Mouse (Mus musculus) bone marrow, adult 2 months (tissue): ENCODE measurements around the gene Edc3. TPM values are rescaled to one million over a fixed set of nuclear protein-coding genes. Genes with fewer than 3 reads are reported as not detected.

Experiments
- H3K27ac ChIP-seq: fragments of 200-500 bp; 2 replicates; pipeline ENCODE4 v1.5.1; 2012; ENCODE audit warnings: low read depth, mild to moderate bottlenecking, control low read depth, inconsistent platforms, low read length; ENCODE audit not compliant: control insufficient read depth, poor library complexity, insufficient read depth
- H3K4me1 ChIP-seq: fragments of 200-500 bp; 2 replicates; pipeline ENCODE4 v1.6.1; 2011; ENCODE audit warnings: low read length; ENCODE audit not compliant: control insufficient read depth, insufficient read depth
- H3K4me3 ChIP-seq: fragments of 200-500 bp; replicated peaks from 2 replicates; pipeline ENCODE3; 2011; ENCODE audit warnings: mild to moderate bottlenecking, low read depth, low read length, control low read depth; ENCODE audit not compliant: control insufficient read depth
- CTCF ChIP-seq: fragments of 200-500 bp; IDR thresholded peaks from 2 replicates; pipeline ENCODE4 v1.5.1; 2011; ENCODE audit warnings: low read length, control low read depth; ENCODE audit not compliant: control insufficient read depth, insufficient read depth
- POLR2A ChIP-seq: fragments of 200-500 bp; IDR thresholded peaks from 2 replicates; pipeline ENCODE4 v1.6.1; 2011; ENCODE audit warnings: low read depth, mild to moderate bottlenecking, control low read depth, low read length, borderline replicate concordance; ENCODE audit not compliant: control insufficient read depth
- WGBS: fragments of 180-500 bp; shearing (Covaris S2); methylation state at CpG from one replicate; pipeline ENCODE4 v1.1.7; 2018; 5-methylcytosine and 5-hydroxymethylcytosine counted together
- polyA plus RNA-seq: library from polyadenylated mRNA; stranded (reverse); fragments of >200 nt; gene quantifications from 2 replicates; pipeline ENCODE4 v1.2.4, GENCODE M21; 2011; ENCODE audit warnings: low replicate concordance; ENCODE audit not compliant: missing spikeins, insufficient read depth, insufficient read length

Gene Edc3
- polyA plus RNA-seq, 1 experiment = 9.1 TPM

- no peak overlapping the region for H3K4me3 ChIP-seq
- H3K4me1 ChIP-seq = no peaks in the 10 kb centered on the region
- no peak overlapping the region for H3K27ac ChIP-seq
- TF ChIP-seq CTCF (0 out of 2 replicates have a peak, but pooled peaks have one; percentile 5), POLR2A (no peak)
- WGBS = 85% methylated on average over 2 of the region's 2 CpGs
Observed at GRCm38 (mm10) chr9:57712194-57712593, 3.9 kb downstream of the Edc3 start.

GRCm38 (mm10) chr9:57718408-57718807 is 10.1 kb downstream of the Edc3 start:
- H3K4me3 ChIP-seq = no peak overlapping the region
- TF ChIP-seq CTCF (no peak), POLR2A (no peak)
- H3K27ac ChIP-seq = no peak overlapping the region
- peaks cover 3% of the 10 kb centered on the region for H3K4me1 ChIP-seq
- WGBS = 81% methylated on average over 7 of the region's 7 CpGs

- Histone ChIP-seq H3K4me3 (no peak overlapping the region), H3K27ac (no peak overlapping the region), H3K4me1 (peaks cover 3% of the 10 kb centered on the region)
- 93% methylated on average over 3 of the region's 3 CpGs for WGBS
- TF ChIP-seq POLR2A (no peak), CTCF (no peak)
Observed at GRCm38 (mm10) chr9:57720736-57721135, 12.4 kb downstream of the Edc3 start.

- Histone ChIP-seq H3K4me3 (no peak overlapping the region), H3K4me1 (peaks cover 3% of the 10 kb centered on the region), H3K27ac (no peak overlapping the region)
- 66% methylated on average over 1 of the region's 1 CpGs for WGBS
- no peak for TF ChIP-seq CTCF
- no peak for TF ChIP-seq POLR2A
Observed at GRCm38 (mm10) chr9:57722371-57722770, 14.0 kb downstream of the Edc3 start.

GRCm38 (mm10) chr9:57723315-57723715 is 15.0 kb downstream of the Edc3 start:
- WGBS = 21% methylated on average over 5 of the region's 5 CpGs
- TF ChIP-seq POLR2A = no peak
- TF ChIP-seq CTCF = no peak
- Histone ChIP-seq H3K4me1 (no peaks in the 10 kb centered on the region; the same call in 1 of the 2 replicates), H3K4me3 (no peak overlapping the region), H3K27ac (peak overlapping the region; percentile 61; the same call in 1 of the 2 replicates)

- H3K4me3 ChIP-seq = no peak overlapping the region
- TF ChIP-seq POLR2A = no peak
- no peak for TF ChIP-seq CTCF
- WGBS = 60% methylated on average over 5 of the region's 5 CpGs
- H3K27ac ChIP-seq = no peak overlapping the region
- no peaks in the 10 kb centered on the region; the same call in 1 of the 2 replicates for H3K4me1 ChIP-seq
Observed at GRCm38 (mm10) chr9:57723796-57724195, 15.5 kb downstream of the Edc3 start.

- Histone ChIP-seq H3K4me3 (no peak overlapping the region), H3K4me1 (no peaks in the 10 kb centered on the region; the same call in 1 of the 2 replicates), H3K27ac (no peak overlapping the region)
- TF ChIP-seq POLR2A (no peak), CTCF (no peak)
- 90% methylated on average over 3 of the region's 3 CpGs for WGBS
Observed at GRCm38 (mm10) chr9:57724701-57725100, 16.4 kb downstream of the Edc3 start.

GRCm38 (mm10) chr9:57728312-57728711 is 20.0 kb downstream of the Edc3 start:
- Histone ChIP-seq H3K4me3 (no peak overlapping the region), H3K27ac (no peak overlapping the region), H3K4me1 (no peaks in the 10 kb centered on the region)
- TF ChIP-seq POLR2A = no peak
- no peak for TF ChIP-seq CTCF
- WGBS = 97% methylated on average over 1 of the region's 1 CpGs

- 96% methylated on average over 6 of the region's 6 CpGs for WGBS
- no peak overlapping the region for H3K27ac ChIP-seq
- H3K4me3 ChIP-seq = no peak overlapping the region
- H3K4me1 ChIP-seq = no peaks in the 10 kb centered on the region
- no peak for TF ChIP-seq CTCF
- TF ChIP-seq POLR2A = no peak
Observed at GRCm38 (mm10) chr9:57733606-57734005, 25.3 kb downstream of the Edc3 start.
